Comparison of ENCODE assay signal across 18 mouse cellular contexts in the genomic region with DNA sequence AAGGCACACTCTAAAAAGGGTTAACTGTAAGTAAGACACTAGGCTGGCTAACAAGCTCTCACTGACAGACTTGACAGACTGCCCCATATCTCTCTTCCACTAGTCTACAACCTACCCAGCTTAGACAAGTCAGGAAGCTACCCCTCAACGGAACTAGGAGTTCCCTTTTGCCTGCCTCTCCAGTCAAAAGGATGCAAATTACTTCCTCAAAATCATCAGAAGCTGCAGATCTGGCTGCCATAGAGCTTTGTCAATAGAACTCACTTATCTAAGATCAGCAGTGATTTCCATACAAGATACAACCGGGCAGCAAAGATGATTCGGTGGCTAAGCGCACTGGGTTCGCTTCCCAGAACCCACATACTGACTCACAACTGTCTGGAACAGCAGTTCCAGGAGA. TPM values are rescaled to one million over a fixed set of nuclear protein-coding genes. Genes with fewer than 3 reads are reported as not detected.
DNase-seq lines count a peak whose midpoint lies in the region; ATAC-seq lines count a peak whose summit lies in the region.
"Had no signal": no experiment of that assay in that cellular context is flagged by ENCODE, and none has a peak within 500 bp of the region (broad histone marks: within the 10 kb centered on the region; RNA-seq: fewer than 3 reads in every experiment).

No protein-coding gene starts in this region.

- peak; percentile 97 for ATAC-seq in common myeloid progenitor, adult 5-6 weeks (replicated peaks; ENCODE audit: low read depth, poor library complexity, severe bottlenecking)
- ATAC-seq in megakaryocyte progenitor cell, adult 5-6 weeks (replicated peaks; ENCODE audit: poor library complexity): peak; percentile 83
- ATAC-seq: forebrain, embryonic 15.5 days; midbrain, embryonic 15.5 days had no signal

- DNase-seq in 416B (ENCODE audit: low read depth) (peak; percentile 65), A20 (ENCODE audit: low read depth, low spot score) (peak; percentile 45)
- DNase-seq in cerebellum, postnatal 4 days (ENCODE audit: low spot score in 2 of 2): no peak
- no peak for DNase-seq in cerebellum, postnatal 36 days
- no peak for DNase-seq in right cerebral cortex, postnatal 10 days (ENCODE audit: low spot score in 2 of 2)
- DNase-seq: adrenal gland, postnatal 25 days; cerebellum, adult 8-10 months; kidney, adult 2 months; kidney, postnatal 25 days; layer of hippocampus, adult 9-11 months; lung, postnatal 14 days; right cerebral cortex, adult 18-20 months; spleen, adult 18-20 months had no signal

RNA-seq across cellular contexts. Expression of a gene that starts 20.1 kb away (rescaled TPM):
- 70.8 and 85.5 TPM in 2 replicates for total RNA-seq in common myeloid progenitor, adult 5-6 weeks (2017)
- 70.6 and 70.7 TPM in 2 replicates for total RNA-seq in megakaryocyte progenitor cell, adult 5-6 weeks (2015)
- 60.8 and 78.6 TPM in 2 replicates for total RNA-seq in megakaryocyte progenitor cell, adult 5-6 weeks (2017)

RNA-seq across cellular contexts. Expression of a gene that starts 20.3 kb away (rescaled TPM):
- total RNA-seq in common myeloid progenitor, adult 5-6 weeks (2017): 92.7 and 129 TPM in 2 replicates
- 125 and 133 TPM in 2 replicates for total RNA-seq in megakaryocyte progenitor cell, adult 5-6 weeks (2015)
- total RNA-seq in megakaryocyte progenitor cell, adult 5-6 weeks (2017): 116 and 117 TPM in 2 replicates

RNA-seq across cellular contexts. Expression of a gene that starts 38.0 kb away (rescaled TPM):
- 1.4 and 1.6 TPM in 2 replicates for total RNA-seq in common myeloid progenitor, adult 5-6 weeks (2017)
- 1.2 and 2.1 TPM in 2 replicates for total RNA-seq in megakaryocyte progenitor cell, adult 5-6 weeks (2015)
- not detected in 2 replicates for total RNA-seq in megakaryocyte progenitor cell, adult 5-6 weeks (2017)
- total RNA-seq: gastrocnemius, adult 18-20 months had no signal

Comparison
In these comparisons a context has a peak if more than half of its experiments do, and no peak if none do; other contexts are left out.
1. DNase-seq: peak in 416B (single experiment) and A20 (single experiment); none in cerebellum, postnatal 4 days (0 of 2), cerebellum, postnatal 36 days (0 of 2) and right cerebral cortex, postnatal 10 days (0 of 2).